Mouse (Mus musculus) stomach, postnatal 0 days (tissue): ENCODE measurements around the gene Ip6k1. TPM values are rescaled to one million over a fixed set of nuclear protein-coding genes. Genes with fewer than 3 reads are reported as not detected.
A peak's percentile ranks its signal among the peaks of the same experiment; 100 is the strongest.

ENCODE experiments used
- ATAC-seq: fragments of 200-750 bp; cut with Nextera tagmentation; 2 replicates; pipeline ENCODE4 v1.8.0; 2017; ENCODE audit not compliant: low FRiP score, low TSS enrichment
- DNase-seq: peaks from one replicate; pipeline ENCODE4 v3.0.0-alpha.2; 2016; ENCODE audit warnings: low spot score
- H3K27ac ChIP-seq: fragments of 300-500 bp; sonication (generic); replicated peaks from 2 replicates; pipeline ENCODE4 v1.5.1; 2014; ENCODE audit warnings: mild to moderate bottlenecking, control low read depth
- H3K27me3 ChIP-seq: fragments of 300-500 bp; sonication (generic); 2 replicates; pipeline ENCODE4 v1.6.1; 2014; ENCODE audit warnings: low read length; ENCODE audit not compliant: control insufficient read depth, insufficient read depth
- H3K36me3 ChIP-seq: fragments of 300-500 bp; sonication (generic); 2 replicates; pipeline ENCODE4 v1.6.1; 2014; ENCODE audit warnings: low read length, mixed read lengths; ENCODE audit not compliant: control insufficient read depth, insufficient read depth
- H3K4me1 ChIP-seq: fragments of 300-500 bp; sonication (generic); replicated peaks from 2 replicates; pipeline ENCODE4 v1.6.1; 2014; ENCODE audit warnings: antibody characterized with exemption; ENCODE audit not compliant: control insufficient read depth, insufficient read depth
- H3K4me2 ChIP-seq: fragments of 300-500 bp; sonication (generic); replicated peaks from 2 replicates; pipeline ENCODE4 v1.6.1; 2014; ENCODE audit warnings: low read depth, mild to moderate bottlenecking, control low read depth, moderate library complexity
- H3K4me3 ChIP-seq: fragments of 300-500 bp; sonication (generic); 2 replicates; pipeline ENCODE4 v1.5.1; 2014; ENCODE audit warnings: low read depth, low read length, control low read depth
- H3K9ac ChIP-seq: fragments of 300-500 bp; sonication (generic); 2 replicates; pipeline ENCODE4 v1.6.1; 2014; ENCODE audit warnings: mild to moderate bottlenecking, low read length, control low read depth, mixed read lengths
- H3K9me3 ChIP-seq: fragments of 300-500 bp; sonication (generic); 2 replicates; pipeline ENCODE4 v1.6.1; 2016; ENCODE audit warnings: low read length; ENCODE audit not compliant: control insufficient read depth
- CTCF ChIP-seq: IDR thresholded peaks from 2 replicates; pipeline ENCODE4 v1.5.1; 2016; ENCODE audit warnings: antibody characterized with exemption, low read depth, mild to moderate bottlenecking, moderate library complexity
- EP300 ChIP-seq: optimal IDR thresholded peaks from 2 replicates; pipeline ENCODE3; 2016; ENCODE audit warnings: antibody characterized with exemption
- WGBS: fragments of 180-500 bp; shearing (Covaris S2); extraction: QIAGEN DNeasy Blood & Tissue Kit; methylation state at CpG from one replicate; pipeline ENCODE4 v1.1.7; 2014; 5-methylcytosine and 5-hydroxymethylcytosine counted together
- polyA plus RNA-seq: library from polyadenylated mRNA; unstranded; fragments of >200 nt; fragmentation: Nextera tagmentation; extraction: Ambion mirVana; gene quantifications from 2 replicates; pipeline ENCODE4 v1.2.1, GENCODE M21; 2015

The Ip6k1 gene
- polyA plus RNA-seq, 1 experiment from 2014 or later: 24.0 TPM

DNA sequence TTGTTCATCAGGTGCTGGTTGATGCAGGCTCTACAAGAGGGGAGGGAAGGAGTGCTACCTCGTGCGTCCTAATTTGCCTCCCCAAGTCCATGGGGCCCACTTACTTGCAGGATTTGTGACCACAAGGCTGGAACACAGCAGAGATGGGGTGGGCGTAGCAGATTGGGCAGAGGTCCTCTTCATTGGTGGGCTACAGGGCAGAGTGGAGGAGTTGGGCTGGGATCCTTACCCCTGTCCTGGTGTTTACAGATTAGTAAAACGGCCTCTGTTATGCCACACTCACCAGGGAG lies 49.6 kb downstream of the Ip6k1 start:
- DNase-seq (no peak), ATAC-seq (no peak)
- no peak overlapping the region for H3K4me3 ChIP-seq
- H3K9me3 ChIP-seq: no peaks in the 10 kb centered on the region
- H3K27me3 ChIP-seq: no peaks in the 10 kb centered on the region
- no peak for TF ChIP-seq CTCF
- no peak for TF ChIP-seq EP300
- peaks cover 11% of the 10 kb centered on the region; the same call in 1 of the 2 replicates for H3K36me3 ChIP-seq
- H3K4me2 ChIP-seq: no peak overlapping the region
- 0 out of 2 replicates have a peak overlapping the region, but pooled peaks have one; percentile 23 for H3K9ac ChIP-seq
- no peak overlapping the region for H3K27ac ChIP-seq
- 0 out of 2 replicates have a peak, but pooled peaks cover 4% of the 10 kb centered on the region for H3K4me1 ChIP-seq
- 87% methylated on average over 4 of the region's 4 CpGs for WGBS

GRCm38 (mm10) chr9:108052411-108052810 lies 50.1 kb downstream of the Ip6k1 start:
- H3K4me3 ChIP-seq: no peak overlapping the region
- WGBS: 69% methylated on average over 7 of the region's 7 CpGs
- ATAC-seq (no peak), DNase-seq (no peak)
- TF ChIP-seq EP300: no peak
- TF ChIP-seq CTCF: no peak
- no peaks in the 10 kb centered on the region for H3K27me3 ChIP-seq
- 0 out of 2 replicates have a peak, but pooled peaks cover 4% of the 10 kb centered on the region for H3K4me1 ChIP-seq
- H3K36me3 ChIP-seq: peaks cover 12% of the 10 kb centered on the region; the same call in 1 of the 2 replicates
- peak overlapping the region; percentile 40 for H3K27ac ChIP-seq
- no peak overlapping the region for H3K4me2 ChIP-seq
- no peaks in the 10 kb centered on the region for H3K9me3 ChIP-seq
- no peak overlapping the region for H3K9ac ChIP-seq

DNA sequence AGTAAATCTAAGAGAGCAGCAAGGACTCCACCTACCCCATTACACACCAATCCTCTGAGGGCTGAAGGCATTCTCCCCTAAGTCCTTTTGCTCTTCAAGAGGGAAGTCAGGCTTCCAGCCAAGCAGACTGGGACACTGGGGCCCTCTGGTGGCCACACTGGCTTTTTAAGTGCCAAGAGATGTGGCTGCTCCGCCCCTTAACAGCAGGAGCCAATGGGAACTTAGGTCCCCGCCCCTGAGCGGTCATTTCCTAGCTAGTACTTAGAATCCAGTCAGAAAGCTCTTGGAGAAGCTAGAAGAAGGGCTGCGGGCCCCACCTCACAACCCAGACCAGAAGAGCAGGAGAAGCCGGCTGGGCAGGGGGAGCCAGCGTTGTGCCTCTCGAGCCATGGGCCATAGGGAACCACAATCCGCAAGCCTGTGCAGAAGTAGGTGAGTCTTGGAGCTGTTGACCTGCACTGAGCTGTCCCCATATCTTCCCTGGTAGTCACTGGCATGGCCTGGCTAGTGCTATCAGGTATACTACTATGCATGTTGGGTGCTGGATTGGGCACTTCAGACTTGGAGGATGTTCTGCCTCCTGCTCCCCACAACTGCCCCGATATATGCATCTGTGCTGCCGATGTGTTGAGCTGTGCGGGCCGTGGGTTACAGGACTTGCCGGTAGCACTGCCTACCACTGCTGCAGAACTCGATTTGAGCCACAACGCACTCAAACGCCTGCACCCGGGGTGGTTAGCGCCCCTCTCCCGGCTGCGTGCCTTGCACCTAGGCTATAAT lies 50.8 kb downstream of the Ip6k1 start, which contains the start of gene Amigo3:
Amigo3 (plus strand) TSS at position 275 of the 780 bp plus-strand sequence.
- H3K9me3 ChIP-seq: no peaks in the 10 kb centered on the region
- 0 out of 2 replicates have a peak within 1 kb of the TSS, but pooled peaks have one; percentile 38 for H3K9ac ChIP-seq
- H3K27ac ChIP-seq: peak within 1 kb of the TSS; percentile 74
- peak within 1 kb of the TSS; percentile 50 for H3K4me2 ChIP-seq
- H3K4me1 ChIP-seq: 0 out of 2 replicates have a peak, but pooled peaks cover 4% of the 10 kb centered on the region
- H3K36me3 ChIP-seq: peaks cover 13% of the 10 kb centered on the region; the same call in 1 of the 2 replicates
- TF ChIP-seq CTCF (peak; percentile 99), EP300 (no peak)
- DNase-seq (peak; percentile 98), ATAC-seq (peak; percentile 55)
- H3K4me3 ChIP-seq: peak within 1 kb of the TSS; percentile 10; the same call in 1 of the 2 replicates
- 52% methylated on average over 20 of the region's 20 CpGs for WGBS
- H3K27me3 ChIP-seq: no peaks in the 10 kb centered on the region

- Histone ChIP-seq H3K4me1 (0 out of 2 replicates have a peak, but pooled peaks cover 4% of the 10 kb centered on the region), H3K9ac (0 out of 2 replicates have a peak overlapping the region, but pooled peaks have one; percentile 38), H3K9me3 (no peaks in the 10 kb centered on the region), H3K27ac (peak overlapping the region; percentile 74), H3K27me3 (no peaks in the 10 kb centered on the region), H3K4me3 (no peak overlapping the region), H3K36me3 (peaks cover 14% of the 10 kb centered on the region; the same call in 1 of the 2 replicates), H3K4me2 (peak overlapping the region; percentile 50; the same call in 1 of the 2 replicates)
- DNase-seq: peak; percentile 75
- no peak for TF ChIP-seq CTCF
- TF ChIP-seq EP300: no peak
- WGBS: 72% methylated on average over 15 of the region's 15 CpGs
- ATAC-seq: peak; percentile 4; the same call in 1 of the 2 replicates
Observed at GRCm38 (mm10) chr9:108053665-108054225, 51.4 kb downstream of the Ip6k1 start.

GRCm38 (mm10) chr9:108054331-108055040 lies 52.2 kb downstream of the Ip6k1 start:
- H3K9me3 ChIP-seq: no peaks in the 10 kb centered on the region
- H3K9ac ChIP-seq: no peak overlapping the region
- DNase-seq: no peak
- WGBS: 85% methylated on average over 22 of the region's 22 CpGs
- peaks cover 20% of the 10 kb centered on the region; the same call in 1 of the 2 replicates for H3K36me3 ChIP-seq
- 0 out of 2 replicates have a peak, but pooled peaks cover 4% of the 10 kb centered on the region for H3K4me1 ChIP-seq
- H3K4me2 ChIP-seq: no peak overlapping the region
- no peaks in the 10 kb centered on the region for H3K27me3 ChIP-seq
- no peak for ATAC-seq
- H3K27ac ChIP-seq: peak overlapping the region; percentile 56; the same call in 1 of the 2 replicates
- TF ChIP-seq EP300: no peak
- TF ChIP-seq CTCF: no peak
- H3K4me3 ChIP-seq: no peak overlapping the region
